Mouse (Mus musculus) 3134 (cell line): ENCODE measurements around the gene Elovl3.
"Not testable (repeated sequence)": the region's sequence is repeated elsewhere in the genome, so short reads cannot be mapped to it uniquely, and the experiment has no call there.

Source experiments
- DNase-seq: peaks from one replicate; pipeline ENCODE4 v3.0.0-alpha.2; 2011; ENCODE audit warnings: low spot score; ENCODE audit not compliant: insufficient read length; ENCODE audit errors: extremely low read depth

Elovl3 gene

DNA sequence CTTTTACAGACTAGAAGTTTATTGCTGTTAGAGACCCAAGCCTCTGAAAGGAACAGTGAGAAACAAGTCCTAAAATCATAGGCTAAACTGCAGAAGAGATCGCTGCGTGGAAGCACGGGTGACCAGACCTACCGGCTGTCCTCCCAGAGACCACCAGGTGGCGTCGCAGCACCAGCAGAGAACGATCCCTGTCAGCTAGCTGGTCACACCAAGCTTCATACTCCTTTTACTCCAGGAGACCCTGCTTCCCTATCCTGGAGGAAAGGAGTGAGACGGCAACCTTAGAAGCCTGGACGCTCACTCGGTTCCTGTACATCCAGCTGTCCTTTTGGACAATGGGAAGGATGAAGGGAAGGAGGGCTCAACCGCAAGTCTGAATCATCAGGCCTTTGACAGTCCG lies 3.6 kb downstream of the Elovl3 start:
- DNase-seq, result peak; percentile 58

DNA sequence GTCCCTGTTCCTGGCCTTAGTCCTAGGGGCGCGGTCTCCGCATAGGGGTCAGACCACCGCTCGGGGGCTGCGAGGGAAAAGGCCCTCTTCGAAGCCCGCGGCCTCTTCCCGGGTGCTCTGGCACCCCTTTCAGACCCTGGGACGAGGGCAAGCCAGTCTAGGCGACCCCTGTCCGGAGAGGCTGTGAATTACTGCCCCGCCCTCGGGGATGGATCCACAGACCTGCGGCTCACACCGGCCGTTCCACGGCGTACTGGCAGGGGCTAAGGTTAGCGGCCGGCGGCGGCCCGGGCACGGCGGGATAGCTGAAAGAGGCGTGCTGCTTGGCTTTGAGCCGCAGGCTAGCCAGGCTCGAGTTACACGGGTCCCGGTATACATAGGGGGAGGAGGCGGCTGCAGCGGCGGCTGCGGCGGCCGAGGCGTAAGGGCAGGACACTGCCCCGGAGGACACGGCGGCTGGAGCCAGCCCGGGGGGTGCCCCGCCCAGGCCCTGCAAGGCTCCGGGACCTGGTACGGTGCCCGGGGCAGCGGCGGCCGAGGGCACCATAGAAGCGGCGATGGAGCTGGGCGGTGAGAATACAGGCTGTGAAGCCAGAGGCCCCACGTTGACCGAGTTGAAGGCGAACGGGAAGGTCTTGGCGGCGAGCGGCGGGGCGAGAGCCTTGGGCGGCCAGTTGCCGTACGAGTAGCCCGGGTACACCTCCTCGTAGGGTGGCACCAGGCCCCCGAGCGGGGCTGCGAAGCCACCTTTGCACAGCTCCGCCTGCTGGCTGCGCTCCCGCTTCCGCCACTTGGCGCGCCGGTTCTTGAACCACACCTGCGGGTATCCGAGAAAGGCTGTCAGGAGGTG lies 4.3 kb downstream of the Elovl3 start:
- DNase-seq, result no peak

DNA sequence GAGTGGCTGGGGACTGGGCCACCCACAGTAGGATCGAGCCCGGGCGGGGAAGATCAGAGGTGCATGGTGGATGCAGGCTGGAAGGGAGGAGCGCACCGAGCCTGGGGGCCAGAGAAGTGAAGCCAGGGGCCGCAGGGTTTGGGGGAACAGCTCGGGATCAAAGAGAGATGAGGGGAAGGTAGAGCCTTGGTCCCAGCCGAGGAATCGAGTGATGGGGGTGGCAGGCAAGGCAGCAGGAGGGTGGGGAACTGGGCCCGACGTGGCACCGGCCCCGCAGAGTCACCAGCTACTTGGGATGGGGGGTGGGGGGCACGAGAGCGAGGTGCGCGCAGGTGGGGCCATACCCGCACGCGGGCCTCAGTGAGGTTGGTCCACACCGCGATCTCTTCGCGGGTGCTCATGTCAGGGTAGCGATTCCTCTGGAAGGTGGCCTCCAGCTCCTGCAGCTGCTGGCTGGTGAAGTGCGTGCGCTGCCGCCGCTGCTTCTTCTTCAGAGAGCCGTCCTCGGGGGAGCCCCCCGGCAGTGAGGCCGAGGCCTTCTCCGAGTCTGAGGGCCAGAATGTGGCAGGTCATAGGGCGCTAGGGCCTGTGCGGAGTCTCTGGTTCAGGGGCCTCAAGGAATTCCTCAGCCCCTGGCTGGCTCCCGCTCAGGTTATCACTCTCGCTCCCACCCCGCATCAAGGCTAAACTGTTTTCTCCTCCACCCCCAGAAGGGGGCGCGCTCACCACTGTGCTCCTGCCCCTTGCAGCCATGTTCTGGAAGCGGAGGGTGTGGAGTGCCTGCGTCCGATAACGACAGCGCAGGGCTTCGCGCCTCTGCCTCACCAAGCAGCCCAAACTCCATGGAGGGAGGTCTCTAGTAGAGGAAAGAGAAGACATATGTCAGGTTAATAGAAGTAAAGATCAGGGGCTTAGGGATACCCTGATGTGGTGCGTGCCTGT lies 5.2 kb downstream of the Elovl3 start:
- no peak for DNase-seq

DNA sequence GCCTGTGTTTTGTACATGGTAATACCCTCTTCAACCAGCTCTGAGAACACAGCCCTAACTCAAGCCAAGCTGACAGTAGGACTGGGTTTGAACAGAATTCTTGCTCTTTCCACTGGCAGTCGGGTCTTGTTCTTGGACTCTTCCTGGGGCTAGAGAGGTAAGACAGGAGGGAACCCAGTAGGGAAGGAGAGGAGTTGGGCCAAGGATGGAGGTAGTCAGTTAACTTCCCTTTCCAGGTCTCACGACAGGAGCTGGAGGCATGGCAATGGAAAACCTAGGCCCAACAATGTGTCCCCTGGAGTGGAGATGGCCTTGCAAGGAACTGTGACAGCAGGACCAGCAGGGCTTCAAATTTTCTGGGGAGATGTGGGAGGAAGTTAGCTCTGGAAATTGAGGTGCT lies 8.6 kb downstream of the Elovl3 start:
- DNase-seq, result no peak

DNA sequence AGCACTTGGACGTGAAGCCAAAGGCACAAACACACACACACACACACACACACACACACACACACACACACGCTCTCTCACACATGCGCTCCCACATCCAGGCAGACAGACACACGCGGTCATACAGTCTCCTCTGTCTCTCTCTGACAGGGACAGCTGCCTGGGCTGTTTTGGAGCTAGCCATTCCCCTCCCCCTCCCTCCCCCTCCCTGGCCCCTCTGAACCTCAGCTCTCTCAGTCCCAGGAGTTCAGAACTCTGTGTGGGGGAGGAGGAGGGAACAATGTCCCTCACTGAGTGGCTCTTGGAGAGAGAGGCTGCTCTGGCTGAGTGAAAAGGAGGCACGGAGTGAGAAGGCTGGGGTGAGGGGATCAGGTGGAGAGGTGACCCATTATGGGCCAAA lies 9.4 kb downstream of the Elovl3 start:
- DNase-seq, result no peak

DNA sequence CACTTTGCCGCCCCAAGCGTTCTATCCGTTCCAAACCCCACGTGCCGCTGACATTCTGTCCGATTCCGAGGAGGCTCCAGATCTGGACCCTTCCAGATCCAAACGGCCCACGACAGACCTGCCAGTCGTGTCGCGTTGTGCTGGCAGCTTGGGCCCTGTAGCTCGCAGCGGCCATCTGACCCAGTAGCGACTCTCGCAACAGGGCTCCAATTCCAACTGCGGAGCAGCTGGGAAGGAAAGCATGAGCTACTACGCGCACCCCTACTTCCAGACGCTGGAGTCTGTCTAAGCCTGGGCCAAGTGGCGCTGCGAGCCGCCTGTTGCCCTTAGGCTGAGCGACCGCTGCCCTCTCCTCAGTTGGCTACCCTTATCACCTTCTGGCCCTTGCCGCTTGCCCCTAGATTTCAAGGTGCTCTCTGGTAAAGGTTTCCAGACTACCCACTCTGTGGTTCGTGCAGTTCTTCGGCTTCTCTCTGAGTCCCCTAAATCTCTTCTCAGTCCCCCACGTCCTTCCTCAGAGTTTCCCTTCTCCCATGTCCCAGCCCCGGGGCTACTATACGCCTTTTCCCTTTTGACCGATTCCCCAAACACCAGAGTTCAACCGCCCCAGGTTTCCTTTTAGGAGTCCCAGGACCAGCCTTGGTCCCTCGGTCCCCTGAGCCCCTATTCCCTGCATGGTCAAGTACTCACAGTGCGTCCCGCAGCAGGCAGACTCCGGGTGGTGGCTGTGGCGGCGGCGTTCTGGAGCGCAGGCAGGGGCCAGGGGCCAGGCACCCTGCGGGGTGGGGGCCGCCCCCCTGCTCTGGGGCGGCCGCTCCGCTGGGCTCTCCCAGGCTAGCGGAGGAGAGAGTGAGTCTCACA lies 16.0 kb downstream of the Elovl3 start, which contains the start of gene Pitx3:
Gene Pitx3, minus strand, starts transcription at position 816 of the 861 bp plus-strand sequence.
- no peak for DNase-seq

DNA sequence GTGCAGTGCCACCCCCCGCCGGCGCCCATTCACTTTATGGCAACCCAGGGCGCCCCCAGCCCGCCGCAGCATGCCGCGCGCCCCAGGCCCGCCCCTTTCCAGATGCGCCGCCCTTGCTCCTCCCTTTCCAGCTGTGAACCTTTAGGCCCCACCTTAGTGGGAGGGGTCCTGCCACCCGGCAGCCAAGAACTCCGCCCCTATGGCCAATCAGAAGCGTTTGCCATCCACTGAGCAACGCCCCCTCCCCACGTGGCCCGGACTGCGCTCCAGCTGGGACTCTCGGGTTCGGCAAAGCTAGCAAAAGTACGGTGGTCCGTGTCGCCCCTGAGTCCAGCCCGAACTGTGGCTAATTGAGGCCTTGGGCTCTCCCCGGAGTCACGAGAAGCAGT lies 16.7 kb downstream of the Elovl3 start:
- DNase-seq, result no peak

DNA sequence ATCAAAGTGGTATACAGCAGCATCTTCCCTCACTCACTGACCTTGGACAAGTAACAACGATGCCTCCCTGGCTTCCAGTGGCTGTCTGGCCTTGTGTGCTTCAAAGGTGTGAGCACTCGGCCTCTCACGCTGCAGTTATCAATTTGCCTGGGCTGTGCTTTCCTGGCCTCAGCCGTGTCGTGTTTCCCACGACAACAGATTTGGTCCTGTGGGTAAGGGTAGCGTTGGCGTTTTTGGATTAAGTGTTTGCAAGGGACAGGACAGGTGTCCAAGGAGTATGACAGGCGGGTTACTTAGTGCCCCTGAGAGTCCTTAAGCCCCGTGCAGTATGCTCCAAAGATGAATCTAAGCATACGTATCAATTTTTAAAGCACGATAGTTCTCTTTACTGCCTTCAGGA lies 17.4 kb downstream of the Elovl3 start:
- DNase-seq, result no peak

DNA sequence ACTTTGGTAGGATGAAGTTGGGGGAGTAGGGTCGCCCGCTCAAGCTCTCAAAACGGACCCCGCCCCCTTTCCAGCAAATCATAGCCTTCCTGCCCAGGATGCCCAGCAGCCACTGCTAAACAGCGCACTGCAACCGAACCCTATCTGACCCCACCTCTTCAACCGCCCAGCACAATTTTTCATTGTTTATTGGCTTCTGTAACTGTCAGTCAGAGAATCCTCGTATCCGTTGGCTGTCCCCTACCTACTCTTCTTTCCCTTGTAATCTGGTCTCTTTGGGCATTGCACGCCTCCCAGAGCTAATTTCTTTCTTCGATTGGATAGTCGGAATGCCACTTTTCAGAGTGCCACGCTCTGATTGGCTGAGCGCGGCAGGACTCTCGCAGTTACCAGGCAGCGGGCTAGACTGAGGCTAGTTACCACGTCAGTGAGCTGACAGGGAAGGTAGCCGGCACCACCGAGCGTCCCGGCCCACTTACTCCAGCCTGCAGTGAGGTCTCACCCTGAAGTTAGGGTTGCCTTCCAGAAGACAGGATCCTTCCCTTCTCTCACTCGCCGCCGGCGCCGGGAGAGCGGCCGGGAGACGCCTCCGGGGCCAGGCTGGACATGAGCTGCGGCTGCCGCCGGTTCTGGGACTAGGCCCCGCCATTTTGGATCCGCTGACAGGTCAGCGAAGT lies 20.6 kb downstream of the Elovl3 start, which contains the start of gene Gbf1:
Gene Gbf1, plus strand, starts transcription at position 383 of the 677 bp plus-strand sequence.
- peak; percentile 93 for DNase-seq

DNA sequence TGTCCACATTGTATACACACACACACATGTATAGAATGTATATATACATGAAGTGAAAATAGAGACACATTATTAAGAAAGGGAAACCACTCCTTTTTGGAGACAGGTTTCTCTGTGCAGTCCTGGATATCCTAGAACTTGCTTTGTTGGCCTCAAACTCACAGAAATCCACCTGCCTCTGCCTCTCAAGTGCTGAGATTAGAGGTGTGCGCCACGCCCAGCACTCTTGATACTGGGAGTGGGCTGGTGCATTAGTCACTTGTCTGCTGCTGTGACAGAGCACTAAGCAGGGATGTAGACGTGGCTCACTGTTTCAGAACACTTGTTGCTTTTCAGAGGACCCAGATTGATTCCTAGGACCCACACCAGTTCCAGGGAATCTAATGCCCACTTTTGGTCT lies 34.3 kb downstream of the Elovl3 start:
- no peak for DNase-seq

DNA sequence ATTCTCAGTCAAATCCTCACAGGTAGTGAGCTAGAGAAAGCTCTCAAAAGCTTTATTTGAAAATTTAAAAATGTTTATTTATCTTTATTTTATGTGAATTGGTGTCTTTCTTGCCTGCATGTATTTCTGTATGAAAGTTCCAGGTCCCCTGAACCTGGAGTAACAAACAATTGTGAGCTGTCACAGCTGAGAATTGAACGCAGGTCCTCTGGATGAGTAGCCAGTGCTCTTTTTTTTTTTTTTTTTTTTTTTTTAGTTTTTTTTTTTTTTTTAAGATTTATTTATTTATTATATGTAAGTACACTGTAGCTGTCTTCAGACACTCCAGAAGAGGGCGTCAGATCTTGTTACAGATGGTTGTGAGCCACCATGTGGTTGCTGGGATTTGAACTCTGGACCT lies 35.5 kb downstream of the Elovl3 start:
- DNase-seq, result not testable (repeated sequence)

DNA sequence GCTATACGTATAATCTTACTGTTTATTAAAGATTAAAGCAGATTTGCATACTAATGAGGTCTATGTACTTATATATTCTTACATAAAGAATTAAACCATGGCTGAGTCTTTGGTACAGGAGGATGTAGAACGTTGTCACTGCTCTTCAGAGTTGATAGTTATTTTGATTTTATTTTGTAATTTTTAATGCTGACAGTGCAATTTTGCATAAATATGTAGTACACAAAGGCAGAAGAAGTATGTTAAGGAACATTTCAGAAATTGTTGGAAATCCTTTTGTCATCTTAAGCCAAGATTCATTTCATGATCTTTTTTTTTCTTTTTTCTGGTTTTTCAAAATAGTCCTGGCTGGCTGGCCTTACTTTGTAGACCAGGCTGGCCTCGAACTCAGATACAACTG lies 37.7 kb downstream of the Elovl3 start:
- DNase-seq, result no peak

DNA sequence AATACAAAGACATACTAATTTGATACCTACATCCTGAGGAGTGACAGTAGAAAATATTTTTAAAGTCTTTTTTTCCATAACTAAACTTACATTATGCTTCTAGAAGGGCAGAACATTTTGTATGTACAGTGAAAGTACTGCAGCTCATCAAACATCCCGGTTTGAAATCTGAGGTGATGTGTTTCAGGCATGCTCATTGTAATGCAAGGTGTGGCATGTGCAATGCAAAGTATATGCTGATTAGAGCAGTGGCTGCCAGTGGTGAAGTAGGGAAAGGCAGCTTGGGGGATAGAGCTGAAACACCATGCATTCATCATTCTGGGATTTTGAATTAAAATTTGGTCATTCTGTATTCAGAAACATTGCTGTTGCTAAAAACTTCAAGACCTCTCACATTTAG lies 38.2 kb downstream of the Elovl3 start:
- no peak for DNase-seq

DNA sequence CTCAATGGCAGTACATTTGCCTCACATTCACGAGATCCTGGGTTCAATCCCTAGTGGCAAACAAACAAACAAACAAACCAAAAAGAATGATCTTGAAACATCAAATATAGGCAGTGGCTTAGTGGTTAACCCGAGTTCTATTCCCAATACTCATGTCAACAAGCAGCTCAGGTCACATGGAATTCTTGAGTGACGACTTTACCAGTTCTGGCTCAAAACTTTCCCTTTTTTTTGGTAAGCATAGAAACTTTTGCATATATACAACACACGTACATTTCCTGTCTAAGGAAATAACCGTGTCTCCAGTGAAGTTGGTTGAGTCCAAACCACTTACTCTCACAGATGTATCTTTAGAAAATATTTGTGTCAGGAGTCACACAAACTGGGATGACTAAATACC lies 40.8 kb downstream of the Elovl3 start:
- DNase-seq, result no peak

DNA sequence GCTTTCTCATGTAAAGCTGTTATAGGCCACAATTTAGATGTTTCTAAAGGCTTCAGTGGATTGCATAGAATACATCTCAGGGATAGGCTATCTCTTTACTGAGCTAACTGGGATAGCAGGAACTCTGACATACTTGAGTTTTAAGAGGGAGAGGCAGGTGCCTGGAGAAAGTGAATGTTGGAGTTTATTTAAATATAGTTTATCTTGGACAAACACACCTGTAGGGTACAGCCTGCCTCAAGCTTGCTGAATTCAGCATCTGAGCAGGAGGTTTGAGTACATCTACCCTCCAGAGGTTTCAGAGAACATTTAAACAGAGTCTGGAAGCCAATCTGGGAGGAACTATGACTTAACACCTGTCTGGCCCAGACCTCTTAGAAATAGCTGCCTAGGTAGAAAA lies 43.5 kb downstream of the Elovl3 start:
- no peak for DNase-seq

DNA sequence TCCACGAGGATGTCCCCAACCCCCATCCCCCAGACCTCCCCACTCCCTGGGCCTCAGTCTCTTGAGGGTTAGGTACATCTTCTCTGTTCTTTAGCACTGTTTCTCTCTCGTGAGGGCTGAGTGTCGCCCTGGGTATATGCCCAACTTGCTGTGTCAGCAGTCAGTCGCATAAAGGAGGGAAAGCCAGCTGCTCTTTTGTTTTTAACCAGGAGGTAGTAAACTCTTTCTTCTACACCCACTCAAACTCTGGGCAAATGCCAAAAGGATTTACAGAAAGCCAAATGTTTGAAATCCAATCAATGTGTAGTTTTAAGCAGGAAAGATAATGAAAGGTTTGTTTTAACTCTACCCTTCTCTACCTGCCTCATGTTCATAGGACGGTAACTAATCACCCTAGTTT lies 45.3 kb downstream of the Elovl3 start:
- DNase-seq, result no peak

DNA sequence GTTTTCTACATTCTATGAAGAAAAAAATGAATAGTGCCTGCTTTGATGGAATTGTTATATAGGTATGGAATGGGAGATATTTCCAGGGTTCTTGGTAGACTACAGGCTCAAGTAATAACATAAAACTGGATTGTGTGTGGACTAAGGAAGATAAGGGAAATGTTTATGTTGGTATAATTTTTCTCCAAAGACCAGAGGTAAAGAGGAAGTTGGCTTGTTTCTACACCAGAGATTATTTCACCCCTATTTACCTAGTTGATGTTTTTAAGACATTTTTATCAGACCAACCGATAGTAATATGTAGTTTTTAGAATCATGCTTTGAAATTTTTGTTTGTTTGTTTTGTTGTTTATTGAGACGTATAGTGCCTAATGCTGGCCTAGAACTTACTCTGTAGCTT lies 48.6 kb downstream of the Elovl3 start:
- DNase-seq, result no peak

DNA sequence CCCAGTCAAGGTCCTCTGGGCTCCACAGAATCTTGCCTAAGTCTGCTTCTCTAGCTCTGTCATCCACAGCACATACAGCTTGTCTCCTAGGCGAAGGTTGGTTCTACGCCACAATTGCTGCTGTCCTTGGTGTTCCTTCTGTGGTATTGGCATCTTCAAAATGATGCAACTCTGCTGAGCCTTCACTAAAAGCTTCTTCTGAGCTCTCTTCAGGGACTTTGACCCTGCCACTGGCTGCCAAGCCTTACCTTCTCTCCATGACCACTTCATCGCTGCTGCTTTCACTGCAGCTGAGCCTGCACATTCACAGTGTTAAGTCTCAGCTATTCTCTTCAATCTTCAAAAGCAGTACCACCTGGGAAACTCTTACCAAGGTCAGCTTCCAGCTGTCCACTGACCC lies 50.5 kb downstream of the Elovl3 start:
- DNase-seq, result no peak
